Mouse (Mus musculus): ENCODE results near the gene Gm36864. TPM values are rescaled to one million over a fixed set of nuclear protein-coding genes. Genes with fewer than 3 reads are reported as not detected.
A peak's percentile ranks its signal among the peaks of the same experiment; 100 is the strongest.
"Not testable (repeated sequence)": the region's sequence is repeated elsewhere in the genome, so short reads cannot be mapped to it uniquely, and the experiment has no call there.

Gene Gm36864
- polyA plus RNA-seq, 1 experiment from 2014 or later = not detected

DNA sequence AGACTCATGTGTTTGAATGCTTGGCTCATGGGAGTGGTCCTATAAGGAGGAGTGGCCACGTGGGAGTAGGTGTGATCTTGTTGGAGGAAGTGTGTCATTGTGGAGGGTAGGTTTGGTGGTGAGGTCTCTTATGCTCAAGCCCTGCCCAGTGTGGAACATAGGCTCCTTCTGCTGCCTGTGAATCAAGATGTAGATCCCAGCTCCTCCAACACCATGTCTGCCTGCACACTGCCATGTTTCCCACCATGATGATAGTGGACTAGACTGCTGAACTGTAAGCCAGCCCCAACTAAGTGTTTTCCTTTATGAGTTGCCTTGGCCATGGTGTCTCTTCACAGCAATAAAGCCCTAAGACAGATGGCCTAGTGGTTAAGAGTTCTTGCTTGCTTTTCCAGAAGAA lies 8.1 kb downstream of the Gm36864 start:
- DNase-seq (ENCODE audit: low spot score) = no peak
- 0 out of 2 replicates have a peak, but pooled peaks cover 5% of the 10 kb centered on the region for H3K9me3 ChIP-seq
- peaks cover 22% of the 10 kb centered on the region for H3K4me1 ChIP-seq (replicated peaks)
- H3K4me3 ChIP-seq = no peak overlapping the region
- 50% methylated on average over 1 of the region's 1 CpGs for WGBS
- no peak overlapping the region for H3K27ac ChIP-seq
- H3K27me3 ChIP-seq (ENCODE audit: insufficient read depth, poor library complexity, severe bottlenecking) = no peaks in the 10 kb centered on the region
- H3K36me3 ChIP-seq = peaks cover 14% of the 10 kb centered on the region

DNA sequence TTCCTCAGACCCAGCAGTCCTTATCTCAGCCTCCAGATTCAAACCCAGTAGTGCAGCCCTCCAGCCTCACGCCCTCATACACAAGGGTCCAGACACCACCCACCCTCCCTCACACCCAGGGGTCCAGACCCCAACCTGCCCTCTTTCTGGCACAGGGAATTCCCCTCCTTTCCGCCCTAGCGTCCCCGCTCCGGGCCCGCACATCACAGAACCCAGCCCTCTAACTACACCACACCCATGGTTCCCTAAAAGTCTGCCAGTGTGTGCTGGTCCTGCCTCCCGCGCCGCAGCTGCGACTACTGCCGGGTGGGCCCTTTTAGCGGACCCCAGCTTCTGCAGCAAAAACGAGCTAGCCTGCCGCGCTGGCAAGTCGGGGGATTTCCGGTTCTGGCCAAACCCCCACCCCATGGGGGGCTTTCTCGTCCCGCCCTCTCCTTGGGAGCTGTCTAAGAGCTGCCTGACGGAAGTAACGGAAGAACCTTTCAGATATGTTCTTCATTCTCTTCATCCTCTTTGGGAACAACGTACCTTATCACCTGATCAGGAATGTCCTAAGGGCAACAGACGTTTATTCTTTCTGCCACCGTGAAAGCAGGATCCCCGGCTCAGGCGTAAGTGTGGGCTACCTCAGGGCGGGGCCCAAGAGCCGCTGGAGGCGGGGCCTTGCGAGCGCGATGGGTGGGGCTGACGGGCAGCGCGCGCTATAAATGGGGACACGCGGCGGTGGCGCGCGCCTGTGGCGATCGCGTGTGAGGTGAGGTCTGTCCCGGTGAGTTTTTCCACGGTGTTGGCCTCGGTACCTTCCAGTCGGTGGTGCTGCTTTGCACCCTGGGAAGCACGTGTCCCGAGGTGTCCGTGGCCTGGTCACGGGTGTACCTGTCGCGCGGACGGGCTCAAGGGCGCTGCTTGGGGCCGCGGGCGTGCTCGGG lies 10.3 kb downstream of the Gm36864 start, which contains the start of the genes 1700028J19Rik and 2410002F23Rik:
1700028J19Rik (minus strand) TSS at position 641 of the 929 bp plus-strand sequence.
2410002F23Rik (plus strand) TSS at position 668 of the 929 bp plus-strand sequence.
- H3K27me3 ChIP-seq (ENCODE audit: insufficient read depth, poor library complexity, severe bottlenecking) = no peaks in the 10 kb centered on the region
- H3K4me1 ChIP-seq (replicated peaks) = peaks cover 32% of the 10 kb centered on the region
- H3K4me3 ChIP-seq = peak within 1 kb of the TSS; percentile 93
- H3K9me3 ChIP-seq = no peaks in the 10 kb centered on the region
- H3K36me3 ChIP-seq = peaks cover 36% of the 10 kb centered on the region
- under 1% methylated on average over 62 of the region's 62 CpGs for WGBS
- DNase-seq (ENCODE audit: low spot score) = peak; percentile 91
- H3K27ac ChIP-seq = peak within 1 kb of the TSS; percentile 97

- H3K4me3 ChIP-seq = peak overlapping the region; percentile 93
- H3K36me3 ChIP-seq = peaks cover 41% of the 10 kb centered on the region
- peak overlapping the region; percentile 97 for H3K27ac ChIP-seq
- H3K27me3 ChIP-seq (ENCODE audit: insufficient read depth, poor library complexity, severe bottlenecking) = no peaks in the 10 kb centered on the region
- no peaks in the 10 kb centered on the region for H3K9me3 ChIP-seq
- WGBS = under 1% methylated on average over 23 of the region's 23 CpGs
- peaks cover 32% of the 10 kb centered on the region for H3K4me1 ChIP-seq (replicated peaks)
- DNase-seq (ENCODE audit: low spot score) = peak; percentile 75
Observed at GRCm38 (mm10) chr7:44246984-44247470, 11.1 kb downstream of the Gm36864 start.

GRCm38 (mm10) chr7:44247971-44248370 lies 12.0 kb downstream of the Gm36864 start:
- Histone ChIP-seq H3K27me3 (ENCODE audit: insufficient read depth, poor library complexity, severe bottlenecking) (no peaks in the 10 kb centered on the region), H3K9me3 (no peaks in the 10 kb centered on the region), H3K4me1 (replicated peaks) (peaks cover 34% of the 10 kb centered on the region), H3K27ac (no peak overlapping the region), H3K36me3 (peaks cover 51% of the 10 kb centered on the region), H3K4me3 (peak overlapping the region; percentile 93)
- no peak for DNase-seq (ENCODE audit: low spot score)
- WGBS = 97% methylated on average over 2 of the region's 2 CpGs

DNA sequence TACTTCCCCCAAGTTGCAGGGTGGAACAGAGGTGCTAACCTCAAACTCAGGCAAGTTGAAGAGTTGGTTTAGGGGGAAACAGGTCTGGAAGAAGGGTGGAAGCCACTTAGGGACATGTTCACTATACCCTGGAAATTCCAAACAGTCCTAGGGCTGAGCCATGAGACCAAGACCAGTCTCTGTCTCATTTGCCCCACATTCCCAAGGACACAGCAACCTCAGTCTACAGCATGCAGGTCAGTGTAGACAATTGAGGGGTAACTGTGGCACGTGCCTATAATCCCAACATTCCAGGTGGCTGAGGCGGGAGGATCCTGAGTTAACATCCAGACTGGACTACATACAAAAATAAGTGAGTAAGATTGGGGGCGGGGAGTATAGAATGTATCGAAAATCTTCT lies 13.3 kb downstream of the Gm36864 start:
- DNase-seq (ENCODE audit: low spot score) = no peak
- Histone ChIP-seq H3K27me3 (ENCODE audit: insufficient read depth, poor library complexity, severe bottlenecking) (no peaks in the 10 kb centered on the region), H3K4me1 (replicated peaks) (peaks cover 36% of the 10 kb centered on the region), H3K9me3 (no peaks in the 10 kb centered on the region), H3K36me3 (peaks cover 63% of the 10 kb centered on the region), H3K4me3 (no peak overlapping the region), H3K27ac (no peak overlapping the region)
- WGBS = 96% methylated on average over 4 of the region's 4 CpGs

- peaks cover 72% of the 10 kb centered on the region for H3K36me3 ChIP-seq
- H3K4me3 ChIP-seq = peak overlapping the region; percentile 9; the same call in 1 of the 2 replicates
- WGBS = 92% methylated on average over 17 of the region's 17 CpGs
- H3K9me3 ChIP-seq; DNase-seq (ENCODE audit: low spot score); H3K27me3 ChIP-seq (ENCODE audit: insufficient read depth, poor library complexity, severe bottlenecking); H3K27ac ChIP-seq: not testable (repeated sequence)
- peaks cover 28% of the 10 kb centered on the region for H3K4me1 ChIP-seq (replicated peaks)
Observed at GRCm38 (mm10) chr7:44250732-44251275, 14.8 kb downstream of the Gm36864 start.

GRCm38 (mm10) chr7:44253023-44253616 lies 17.1 kb downstream of the Gm36864 start:
- WGBS = 75% methylated on average over 15 of the region's 15 CpGs
- Histone ChIP-seq H3K4me3 (no peak overlapping the region), H3K27me3 (ENCODE audit: insufficient read depth, poor library complexity, severe bottlenecking) (no peaks in the 10 kb centered on the region), H3K4me1 (replicated peaks) (peaks cover 22% of the 10 kb centered on the region), H3K27ac (no peak overlapping the region), H3K9me3 (no peaks in the 10 kb centered on the region), H3K36me3 (peaks cover 68% of the 10 kb centered on the region)
- no peak for DNase-seq (ENCODE audit: low spot score)

GRCm38 (mm10) chr7:44254930-44255329 lies 19.0 kb downstream of the Gm36864 start:
- no peak overlapping the region for H3K27ac ChIP-seq
- peaks cover 50% of the 10 kb centered on the region for H3K36me3 ChIP-seq
- H3K4me3 ChIP-seq = no peak overlapping the region
- DNase-seq (ENCODE audit: low spot score) = no peak
- no peaks in the 10 kb centered on the region for H3K27me3 ChIP-seq (ENCODE audit: insufficient read depth, poor library complexity, severe bottlenecking)
- no peaks in the 10 kb centered on the region for H3K9me3 ChIP-seq
- H3K4me1 ChIP-seq (replicated peaks) = 0 out of 2 replicates have a peak, but pooled peaks cover 5% of the 10 kb centered on the region
- WGBS = 86% methylated on average over 6 of the region's 6 CpGs

- Histone ChIP-seq H3K4me3 (no peak within 1 kb of the TSS), H3K27ac (no peak within 1 kb of the TSS), H3K4me1 (replicated peaks) (peaks cover 10% of the 10 kb centered on the region; the same call in 1 of the 2 replicates), H3K36me3 (peaks cover 29% of the 10 kb centered on the region), H3K27me3 (ENCODE audit: insufficient read depth, poor library complexity, severe bottlenecking) (peaks cover 18% of the 10 kb centered on the region), H3K9me3 (no peaks in the 10 kb centered on the region)
- WGBS = 80% methylated on average over 4 of the region's 4 CpGs
- no peak for DNase-seq (ENCODE audit: low spot score)
Observed at GRCm38 (mm10) chr7:44257278-44257677, 21.3 kb downstream of the Gm36864 start, which contains the start of gene Acp4. Gene Acp4 (minus strand): TSS chr7:44257378.

DNA sequence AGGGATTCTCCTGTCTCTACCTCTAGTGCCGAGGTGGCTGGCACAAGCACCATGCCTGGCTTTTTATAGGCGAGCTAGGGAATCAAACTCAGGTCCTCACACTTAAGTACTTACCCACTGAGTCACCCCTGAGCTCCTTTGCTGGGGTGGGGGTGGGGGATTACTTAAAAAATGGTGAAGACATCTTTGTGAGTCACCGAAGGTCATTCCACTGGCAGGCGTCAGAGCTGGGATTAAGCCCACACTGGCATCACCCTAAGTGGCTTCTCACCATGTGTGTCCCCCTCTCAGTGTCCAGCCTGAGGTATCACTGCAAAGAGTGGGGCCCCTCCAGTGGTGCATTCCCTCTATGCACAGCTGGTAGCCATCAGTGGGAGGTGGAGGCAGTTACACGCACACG lies 24.4 kb downstream of the Gm36864 start:
- 79% methylated on average over 6 of the region's 6 CpGs for WGBS
- H3K4me1 ChIP-seq (replicated peaks) = peaks cover 13% of the 10 kb centered on the region
- H3K4me3 ChIP-seq = no peak overlapping the region
- H3K27me3 ChIP-seq (ENCODE audit: insufficient read depth, poor library complexity, severe bottlenecking) = peaks cover 40% of the 10 kb centered on the region
- no peak for DNase-seq (ENCODE audit: low spot score)
- no peaks in the 10 kb centered on the region for H3K9me3 ChIP-seq
- no peaks in the 10 kb centered on the region for H3K36me3 ChIP-seq
- no peak overlapping the region for H3K27ac ChIP-seq

GRCm38 (mm10) chr7:44261147-44261546 lies 25.2 kb downstream of the Gm36864 start, which contains the start of gene Gm15517:
Gene Gm15517 (plus strand): TSS chr7:44261447.
- Histone ChIP-seq H3K27me3 (ENCODE audit: insufficient read depth, poor library complexity, severe bottlenecking) (peaks cover 40% of the 10 kb centered on the region), H3K27ac (no peak within 1 kb of the TSS), H3K4me3 (no peak within 1 kb of the TSS), H3K36me3 (no peaks in the 10 kb centered on the region), H3K4me1 (replicated peaks) (peaks cover 13% of the 10 kb centered on the region), H3K9me3 (no peaks in the 10 kb centered on the region)
- DNase-seq (ENCODE audit: low spot score) = no peak
- 54% methylated on average over 5 of the region's 5 CpGs for WGBS

DNA sequence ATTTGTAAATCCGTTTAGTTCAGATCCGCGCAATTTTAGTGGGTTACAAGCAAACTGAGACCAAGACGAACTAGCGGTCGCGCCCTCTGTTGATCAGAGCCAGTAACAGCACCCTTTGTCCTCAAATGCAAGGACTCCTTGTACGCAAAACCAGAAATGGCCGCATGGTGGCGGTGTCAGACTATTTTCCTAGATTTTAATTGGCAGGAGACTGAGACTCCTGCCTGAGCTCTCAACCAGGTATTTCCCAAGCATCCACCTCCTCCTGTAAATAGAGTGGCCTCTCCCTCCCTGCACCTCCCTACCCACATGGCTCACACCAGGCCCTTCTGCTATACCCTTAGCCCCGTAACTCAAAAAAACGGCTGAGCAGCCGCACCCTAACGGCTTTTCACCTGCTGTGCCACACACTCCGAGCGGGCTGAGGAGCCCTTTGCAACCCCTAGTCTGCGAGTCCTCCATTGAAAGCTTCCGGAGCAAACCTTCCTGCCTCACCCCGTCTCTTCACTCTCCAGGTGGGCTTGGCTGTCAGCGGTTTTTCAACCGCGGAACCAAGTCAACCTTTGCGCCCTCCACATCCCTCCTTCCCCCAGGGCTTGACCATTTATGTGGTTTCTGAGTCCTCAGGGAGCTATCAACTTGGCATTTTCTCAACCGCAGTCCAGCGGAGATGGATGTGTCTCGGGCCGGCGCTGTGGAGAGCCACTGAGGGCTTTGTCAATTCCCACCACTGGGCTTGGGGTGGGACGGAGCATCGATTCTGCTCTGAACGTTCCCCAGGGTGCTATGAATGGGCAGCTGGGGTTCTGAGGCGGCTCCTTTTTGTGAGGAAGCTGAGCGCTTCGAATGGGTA lies 27.0 kb downstream of the Gm36864 start:
- 2% methylated on average over 34 of the region's 34 CpGs for WGBS
- H3K36me3 ChIP-seq = no peaks in the 10 kb centered on the region
- no peaks in the 10 kb centered on the region for H3K9me3 ChIP-seq
- no peak overlapping the region for H3K27ac ChIP-seq
- peak; percentile 95 for DNase-seq (ENCODE audit: low spot score)
- peaks cover 13% of the 10 kb centered on the region for H3K4me1 ChIP-seq (replicated peaks)
- H3K4me3 ChIP-seq = peak overlapping the region; percentile 38
- H3K27me3 ChIP-seq (ENCODE audit: insufficient read depth, poor library complexity, severe bottlenecking) = peaks cover 48% of the 10 kb centered on the region
